ENCODE assay signal across 16 mouse cellular contexts in genomic region chr6:108075857-108076256, GRCm38 (mm10). TPM values are rescaled to one million over a fixed set of nuclear protein-coding genes. Genes with fewer than 3 reads are reported as not detected.
A peak's percentile ranks its signal among the peaks of the same experiment; 100 is the strongest.
DNase-seq lines count a peak whose midpoint lies in the region; TF ChIP-seq lines count a peak whose summit lies in the region.
"Had no signal": no experiment of that assay in that cellular context is flagged by ENCODE, and none has a peak within 500 bp of the region (broad histone marks: within the 10 kb centered on the region; RNA-seq: fewer than 3 reads in every experiment).

No protein-coding gene starts in this region.

- 76% methylated on average over 7 of the region's 7 CpGs for WGBS in kidney, adult 2 months

- H3K4me1 ChIP-seq in kidney, adult 2 months (ENCODE audit: control insufficient read depth, insufficient read depth, low read length) = peaks cover 7% of the 10 kb centered on the region; the same call in 1 of the 2 replicates

- H3K27ac ChIP-seq in kidney, adult 2 months (ENCODE audit: insufficient read depth, low read depth, low read length) = peak overlapping the region; percentile 64

- H3K4me3 ChIP-seq in kidney, adult 2 months (ENCODE audit: insufficient read depth, low read depth, low read length) = no peak overlapping the region

- H3K36me3 ChIP-seq in kidney, adult 2 months (ENCODE audit: control insufficient read depth, insufficient read depth, low read length) = no peaks in the 10 kb centered on the region; the same call in none of the 2 replicates

- no peaks in the 10 kb centered on the region for H3K27me3 ChIP-seq in kidney, adult 2 months (replicated peaks; ENCODE audit: control insufficient read depth, insufficient read depth, low read length)
- H3K27me3 ChIP-seq: CH12.LX, Patski had no signal

- DNase-seq in kidney, adult 2 months = peak; percentile 67
- DNase-seq in kidney, adult 18-20 months = no peak
- DNase-seq in kidney, adult 9 months = peak; percentile 61
- DNase-seq in kidney, postnatal 14 days = no peak
- DNase-seq: adrenal gland, adult 2 months; adrenal gland, adult 8-10 months; adrenal gland, postnatal 10 days; adrenal gland, postnatal 14 days; adrenal gland, postnatal 25 days; adrenal gland, postnatal 36 days; B cell, adult 2 months; cerebellum, adult 11 months; cerebellum, adult 11-12 months; cerebellum, adult 18-20 months had no signal

- no peak for TF ChIP-seq CTCF in kidney, adult 2 months (conservative IDR thresholded peaks at IDR 0.05; ENCODE audit: insufficient read depth, insufficient read length, low read depth, low read length)

- TF ChIP-seq POLR2A in kidney, adult 2 months (IDR thresholded peaks at IDR 0.05; ENCODE audit: low read depth, low read length) = no peak

RNA-seq across cellular contexts. Expression of gene Setmar, which starts 11.0 kb away (rescaled TPM):
- polyA plus RNA-seq in kidney, adult 2 months (2012; rRNA removed) = 3.6 and 3.7 TPM in 2 replicates

Comparison
In these comparisons a context has a peak if more than half of its experiments do, and no peak if none do; other contexts are left out.
1. DNase-seq: peak in kidney, adult 2 months (single experiment) and kidney, adult 9 months (single experiment); none in kidney, adult 18-20 months (single experiment) and kidney, postnatal 14 days (single experiment).